In the genomic region with DNA sequence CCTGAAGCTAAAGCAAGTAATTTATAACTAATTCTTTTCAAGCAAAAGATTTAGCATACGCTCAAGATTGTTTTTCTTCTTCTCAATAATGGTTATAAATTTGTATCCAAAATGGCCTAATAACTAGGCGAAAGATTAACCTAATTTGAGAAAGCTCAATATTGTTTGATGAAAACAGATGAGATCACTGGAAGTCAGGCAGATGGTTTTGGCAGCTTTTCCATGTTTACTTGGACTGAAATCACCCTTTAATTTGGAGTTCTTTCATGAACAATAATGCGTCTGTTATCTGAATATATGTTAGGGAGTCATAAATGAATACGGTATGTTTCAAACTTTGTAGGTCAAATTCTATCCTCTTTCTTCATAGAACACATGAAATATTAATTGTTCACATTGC, we compare ENCODE assay signal across 19 mouse cellular contexts. TPM values are rescaled to one million over a fixed set of nuclear protein-coding genes. Genes with fewer than 3 reads are reported as not detected.
A peak's percentile ranks its signal among the peaks of the same experiment; 100 is the strongest.
DNase-seq lines count a peak whose midpoint lies in the region; ATAC-seq and TF ChIP-seq lines count a peak whose summit lies in the region.
"Had no signal": no experiment of that assay in that cellular context is flagged by ENCODE, and none has a peak within 500 bp of the region (broad histone marks: within the 10 kb centered on the region; RNA-seq: fewer than 3 reads in every experiment).

No protein-coding gene starts in this region.

- no peaks in the 10 kb centered on the region for H3K9me3 ChIP-seq in forebrain, embryonic 14.5 days (replicated peaks; ENCODE audit: control insufficient read depth, low read length)
- H3K9me3 ChIP-seq in forebrain, embryonic 13.5 days (replicated peaks), result no peaks in the 10 kb centered on the region
- H3K9me3 ChIP-seq: embryonic facial prominence, embryonic 13.5 days; forebrain, embryonic 15.5 days had no signal

- no peak for ATAC-seq in forebrain, embryonic 14.5 days
- no peak for ATAC-seq in forebrain, embryonic 13.5 days
- ATAC-seq: forebrain, embryonic 15.5 days; forebrain, postnatal 0 days had no signal

- TF ChIP-seq POLR2A in liver, adult 2 months (IDR thresholded peaks at IDR 0.05; ENCODE audit: extremely low read depth, insufficient read depth, low read length), result no peak
- TF ChIP-seq POLR2A in brain, embryonic 14.5 days (IDR thresholded peaks at IDR 0.05; ENCODE audit: borderline replicate concordance, extremely low read depth, insufficient read depth, insufficient read length, poor library complexity, severe bottlenecking), result no peak

- H3K9ac ChIP-seq in forebrain, embryonic 14.5 days (ENCODE audit: low read length), result no peak overlapping the region
- no peak overlapping the region for H3K9ac ChIP-seq in forebrain, embryonic 13.5 days
- no peak overlapping the region for H3K9ac ChIP-seq in liver, adult 2 months (ENCODE audit: low read depth, low read length)
- H3K9ac ChIP-seq: embryonic facial prominence, embryonic 13.5 days; forebrain, embryonic 15.5 days; forebrain, postnatal 0 days had no signal

- H3K4me1 ChIP-seq in forebrain, embryonic 14.5 days (ENCODE audit: control insufficient read depth, insufficient read depth, low read length), result peaks cover 10% of the 10 kb centered on the region; the same call in 1 of the 2 replicates
- peaks cover 15% of the 10 kb centered on the region for H3K4me1 ChIP-seq in forebrain, embryonic 13.5 days
- H3K4me1 ChIP-seq in liver, adult 2 months (ENCODE audit: control insufficient read depth, insufficient read depth, low read length), result no peaks in the 10 kb centered on the region; the same call in 1 of the 2 replicates
- H3K4me1 ChIP-seq: embryonic facial prominence, embryonic 13.5 days had no signal

- H3K4me3 ChIP-seq in forebrain, embryonic 14.5 days (ENCODE audit: low read depth, low read length), result no peak overlapping the region
- H3K4me3 ChIP-seq in forebrain, embryonic 13.5 days, result no peak overlapping the region
- no peak overlapping the region for H3K4me3 ChIP-seq in liver, adult 2 months (ENCODE audit: insufficient read depth, low read depth, low read length)
- H3K4me3 ChIP-seq: embryonic facial prominence, embryonic 13.5 days; forebrain, embryonic 15.5 days had no signal

- H3K36me3 ChIP-seq in forebrain, embryonic 14.5 days (ENCODE audit: control insufficient read depth, insufficient read depth, low read length), result no peaks in the 10 kb centered on the region
- H3K36me3 ChIP-seq in forebrain, embryonic 13.5 days (ENCODE audit: poor library complexity, severe bottlenecking), result peaks cover 5% of the 10 kb centered on the region; the same call in 1 of the 2 replicates
- H3K36me3 ChIP-seq in liver, adult 2 months (ENCODE audit: control insufficient read depth, insufficient read depth, low read length), result no peaks in the 10 kb centered on the region
- H3K36me3 ChIP-seq: embryonic facial prominence, embryonic 13.5 days; forebrain, embryonic 15.5 days had no signal

- no peak overlapping the region for H3K27ac ChIP-seq in forebrain, embryonic 14.5 days (ENCODE audit: low read depth, low read length)
- no peak overlapping the region for H3K27ac ChIP-seq in forebrain, embryonic 13.5 days
- no peak overlapping the region for H3K27ac ChIP-seq in liver, adult 2 months (replicated peaks; ENCODE audit: insufficient read depth, low read depth, low read length)
- H3K27ac ChIP-seq: embryonic facial prominence, embryonic 13.5 days; forebrain, embryonic 15.5 days had no signal

- WGBS in forebrain, embryonic 14.5 days, result 70% methylated on average over 4 of the region's 4 CpGs
- 82% methylated on average over 4 of the region's 4 CpGs for WGBS in forebrain, embryonic 13.5 days
- WGBS in liver, adult 2 months, result 31% methylated on average over 4 of the region's 4 CpGs

- H3K79me2 ChIP-seq in liver, adult 2 months (ENCODE audit: control insufficient read depth, insufficient read depth, low read length), result no peaks in the 10 kb centered on the region

- peak; percentile 35 for DNase-seq in cerebellum, adult 9-10 months
- no peak for DNase-seq in cerebellum, postnatal 14 days
- DNase-seq in forebrain, embryonic 14.5 days (ENCODE audit: low spot score), result peak; percentile 59
- DNase-seq in liver, adult 2 months (ENCODE audit: extremely low read depth, low read depth, low spot score), result peak; percentile 63
- no peak for DNase-seq in liver
- DNase-seq in brain, embryonic 14.5 days (ENCODE audit: low read depth), result peak; percentile 56
- DNase-seq in layer of hippocampus, adult 8-10 months (ENCODE audit: low spot score in 2 of 2), result no peak
- DNase-seq: adrenal gland, adult 8-10 months; adrenal gland, postnatal 14 days; adrenal gland, postnatal 36 days; B cell, adult 2 months; cerebellum, adult 11-12 months; cerebellum, adult 9-11 months; cerebellum, postnatal 25 days; forebrain, postnatal 0 days had no signal

- no peaks in the 10 kb centered on the region for H3K27me3 ChIP-seq in forebrain, embryonic 14.5 days (replicated peaks; ENCODE audit: control insufficient read depth, insufficient read depth, low read length)
- no peaks in the 10 kb centered on the region for H3K27me3 ChIP-seq in forebrain, embryonic 13.5 days
- 0 out of 2 replicates have a peak, but pooled peaks cover 3% of the 10 kb centered on the region for H3K27me3 ChIP-seq in liver, adult 2 months (ENCODE audit: control insufficient read depth, insufficient read depth, low read length)
- H3K27me3 ChIP-seq: embryonic facial prominence, embryonic 13.5 days; forebrain, embryonic 15.5 days had no signal

- no peak for TF ChIP-seq CTCF in liver, adult 2 months (IDR thresholded peaks at IDR 0.05; ENCODE audit: low read depth, low read length)
- no peak for TF ChIP-seq CTCF in brain, embryonic 14.5 days (IDR thresholded peaks at IDR 0.05; ENCODE audit: borderline replicate concordance, extremely low read depth, insufficient read depth, insufficient read length)

- no peak overlapping the region for H3K4me2 ChIP-seq in forebrain, embryonic 14.5 days (ENCODE audit: low read length)
- H3K4me2 ChIP-seq in forebrain, embryonic 13.5 days, result no peak overlapping the region
- H3K4me2 ChIP-seq: embryonic facial prominence, embryonic 13.5 days; forebrain, embryonic 15.5 days had no signal

RNA-seq across cellular contexts. Expression of a gene that starts 41.6 kb away (rescaled TPM):
- polyA plus RNA-seq in forebrain, embryonic 14.5 days (2014; fragmentation: Nextera tagmentation; extraction: Ambion mirVana), result 13.3 and 13.9 TPM in 2 replicates
- 13.7 and 17.4 TPM in 2 replicates for polyA plus RNA-seq in forebrain, embryonic 13.5 days (2015; fragmentation: Nextera tagmentation; extraction: Ambion mirVana)
- total RNA-seq in liver, adult 2 months (2014; rRNA removed), result 1.2 and 2.1 TPM in 2 replicates
- 0.23 and 0.57 TPM in 2 replicates for polyA plus RNA-seq in liver, adult 2 months (2012; rRNA removed)
- polyA plus RNA-seq in brain, embryonic 14.5 days (2012; rRNA removed), result 5.4 and 7.5 TPM in 2 replicates
- 1 to 10 TPM; 4.9 to 7.0 (median 5.2) TPM for total RNA-seq in layer of hippocampus, adult 8-10 months (2022)
- total RNA-seq: MEL had no signal

Comparison
In these comparisons a context has a peak if more than half of its experiments do, and no peak if none do; other contexts are left out.
1. DNase-seq: peak in cerebellum, adult 9-10 months (single experiment), forebrain, embryonic 14.5 days (single experiment), liver, adult 2 months (single experiment) and brain, embryonic 14.5 days (single experiment); none in cerebellum, postnatal 14 days (0 of 2), liver (single experiment) and layer of hippocampus, adult 8-10 months (0 of 2).